Mouse (Mus musculus) small intestine, adult 2 months (tissue): ENCODE results near the gene Igfbp4. TPM values are rescaled to one million over a fixed set of nuclear protein-coding genes. Genes with fewer than 3 reads are reported as not detected.
A peak's percentile ranks its signal among the peaks of the same experiment; 100 is the strongest.

Source experiments
- H3K27ac ChIP-seq: fragments of 200-500 bp; 2 replicates; pipeline ENCODE4 v1.5.1; 2012; ENCODE audit warnings: low read depth, low read length, control low read depth, inconsistent platforms; ENCODE audit not compliant: insufficient read depth
- H3K27me3 ChIP-seq: fragments of 200-500 bp; 2 replicates; pipeline ENCODE4 v1.6.1; 2012; ENCODE audit warnings: mild to moderate bottlenecking, moderate library complexity, low read length, inconsistent platforms; ENCODE audit not compliant: control insufficient read depth, insufficient read depth
- H3K36me3 ChIP-seq: fragments of 200-500 bp; 2 replicates; pipeline ENCODE4 v1.6.1; 2012; ENCODE audit warnings: mild to moderate bottlenecking, low read length, control low read depth, inconsistent platforms; ENCODE audit not compliant: control insufficient read depth, insufficient read depth
- H3K4me1 ChIP-seq: fragments of 200-500 bp; 2 replicates; pipeline ENCODE4 v1.6.1; 2012; ENCODE audit warnings: low read length, inconsistent platforms, mixed read lengths; ENCODE audit not compliant: control insufficient read depth, insufficient read depth, insufficient read length
- H3K4me3 ChIP-seq: fragments of 200-500 bp; 2 replicates; pipeline ENCODE4 v1.5.1; 2012; ENCODE audit warnings: low read depth, mild to moderate bottlenecking, control low read depth, inconsistent platforms, low read length, moderate library complexity
- CTCF ChIP-seq: fragments of 200-500 bp; IDR thresholded peaks from 2 replicates; pipeline ENCODE4 v1.5.1; 2012; ENCODE audit warnings: low read depth, mild to moderate bottlenecking, control low read depth, inconsistent platforms, low read length, moderate library complexity, mixed read lengths; ENCODE audit not compliant: insufficient replicate concordance, insufficient read length; ENCODE audit errors: extremely low read depth
- POLR2A ChIP-seq: fragments of 200-500 bp; IDR thresholded peaks from 2 replicates; pipeline ENCODE4 v1.6.1; 2012; ENCODE audit warnings: low read depth, mild to moderate bottlenecking, control low read depth, inconsistent platforms, low read length, moderate library complexity
- WGBS: fragments of 180-500 bp; shearing (Covaris S2); methylation state at CpG from one replicate; pipeline ENCODE4 v1.1.7; 2018; 5-methylcytosine and 5-hydroxymethylcytosine counted together
- polyA plus RNA-seq: library from polyadenylated mRNA; depleted of rRNA; stranded (reverse); fragments of >200 nt; gene quantifications from 2 replicates; pipeline ENCODE4 v1.2.3, GENCODE M21; 2012

The Igfbp4 gene
- polyA plus RNA-seq, 1 experiment = 71.6 TPM

DNA sequence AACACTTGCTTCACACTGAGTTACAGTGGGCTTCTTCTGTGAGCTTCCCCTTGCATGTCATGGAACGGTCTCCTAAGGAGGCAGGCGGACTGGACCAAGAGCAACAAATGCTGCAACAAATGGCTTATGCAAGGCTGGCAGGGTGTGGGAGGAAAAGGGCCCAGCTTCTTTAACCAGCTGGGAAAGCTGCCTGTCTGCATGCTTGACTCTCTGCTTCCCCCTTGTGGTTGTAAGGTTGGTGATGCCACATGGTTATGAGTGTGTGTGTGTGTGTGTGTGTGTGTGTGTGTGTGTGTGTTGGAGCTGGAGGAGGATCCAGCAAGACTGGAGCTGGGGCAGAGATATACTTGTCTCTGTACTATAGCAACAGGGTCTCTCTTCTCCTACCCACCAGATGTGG is 24.9 kb downstream of the Igfbp4 start:
- peaks cover 12% of the 10 kb centered on the region; the same call in 1 of the 2 replicates for H3K4me1 ChIP-seq
- no peaks in the 10 kb centered on the region for H3K27me3 ChIP-seq
- no peak overlapping the region for H3K4me3 ChIP-seq
- no peak overlapping the region for H3K27ac ChIP-seq
- TF ChIP-seq CTCF (peak; percentile 85), POLR2A (no peak)
- H3K36me3 ChIP-seq = peaks cover 29% of the 10 kb centered on the region
- WGBS = 19% methylated on average over 2 of the region's 2 CpGs

DNA sequence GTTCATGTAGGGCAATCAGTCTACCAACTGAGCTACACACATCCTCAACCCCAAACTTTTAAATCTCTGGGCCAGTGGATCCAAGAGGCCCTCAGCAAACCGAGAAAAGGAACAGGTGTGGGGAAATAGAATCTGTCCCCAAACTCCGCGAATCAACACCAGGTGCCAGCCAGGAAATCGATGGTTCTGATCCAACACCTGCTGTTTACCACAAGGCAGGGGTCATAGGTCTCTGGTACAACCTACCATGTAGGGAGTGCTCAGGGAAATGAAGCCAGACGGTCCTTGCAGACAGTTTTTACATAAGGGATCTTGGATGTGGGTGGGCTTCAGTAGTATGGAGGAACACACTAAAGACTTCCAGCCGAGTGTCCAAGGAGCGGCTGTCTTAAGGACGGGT is 26.5 kb downstream of the Igfbp4 start:
- TF ChIP-seq POLR2A (no peak), CTCF (no peak)
- 45% methylated on average over 8 of the region's 8 CpGs for WGBS
- Histone ChIP-seq H3K4me3 (no peak overlapping the region), H3K36me3 (peaks cover 43% of the 10 kb centered on the region), H3K4me1 (peaks cover 12% of the 10 kb centered on the region; the same call in 1 of the 2 replicates), H3K27me3 (no peaks in the 10 kb centered on the region), H3K27ac (no peak overlapping the region)

DNA sequence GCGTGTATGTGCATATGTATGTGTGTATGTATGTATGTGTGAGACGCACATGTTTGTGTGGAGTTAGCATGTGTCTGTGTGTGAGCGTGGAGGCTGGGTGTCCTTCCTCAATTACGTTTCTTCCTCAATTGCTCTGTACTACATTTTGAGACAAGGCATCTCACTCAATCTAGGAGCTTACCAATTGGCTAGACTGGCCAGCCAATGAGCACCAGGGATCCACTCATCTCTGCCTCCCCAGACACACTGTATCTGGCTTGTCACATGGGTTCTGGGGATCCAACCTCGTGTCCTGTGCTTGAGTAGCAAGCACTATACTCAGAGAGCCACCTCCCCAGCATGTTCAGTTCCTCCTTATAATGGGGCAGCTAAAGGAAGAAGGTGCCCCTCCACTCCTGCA is 27.4 kb downstream of the Igfbp4 start:
- Histone ChIP-seq H3K27me3 (no peaks in the 10 kb centered on the region), H3K4me3 (no peak overlapping the region), H3K36me3 (peaks cover 49% of the 10 kb centered on the region), H3K27ac (no peak overlapping the region), H3K4me1 (peaks cover 9% of the 10 kb centered on the region; the same call in 1 of the 2 replicates)
- WGBS = 80% methylated on average over 5 of the region's 5 CpGs
- no peak for TF ChIP-seq CTCF
- no peak for TF ChIP-seq POLR2A

DNA sequence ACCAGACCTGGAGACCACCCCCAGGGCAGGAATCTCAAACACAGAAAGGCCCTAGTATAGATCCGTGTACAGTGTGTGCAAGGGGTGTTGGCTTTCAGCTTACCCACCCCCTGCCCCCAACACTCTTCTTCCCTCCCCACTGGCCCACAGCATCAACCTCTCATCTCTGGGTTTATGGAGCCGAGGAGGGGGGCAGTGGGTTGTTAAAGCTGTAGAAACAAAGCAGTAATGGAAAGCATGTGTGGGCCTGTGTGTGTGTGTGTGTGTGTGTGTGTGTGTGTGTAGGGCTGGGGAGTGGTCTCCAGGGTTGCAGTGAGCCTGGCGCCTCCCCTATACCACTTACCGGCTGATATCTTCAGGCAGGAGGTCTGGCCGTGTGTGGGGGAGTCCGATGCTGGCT is 30.8 kb downstream of the Igfbp4 start:
- 74% methylated on average over 6 of the region's 6 CpGs for WGBS
- Histone ChIP-seq H3K36me3 (peaks cover 60% of the 10 kb centered on the region), H3K4me1 (peaks cover 3% of the 10 kb centered on the region; the same call in 1 of the 2 replicates), H3K27me3 (no peaks in the 10 kb centered on the region), H3K4me3 (no peak overlapping the region), H3K27ac (no peak overlapping the region)
- TF ChIP-seq POLR2A = no peak
- no peak for TF ChIP-seq CTCF

DNA sequence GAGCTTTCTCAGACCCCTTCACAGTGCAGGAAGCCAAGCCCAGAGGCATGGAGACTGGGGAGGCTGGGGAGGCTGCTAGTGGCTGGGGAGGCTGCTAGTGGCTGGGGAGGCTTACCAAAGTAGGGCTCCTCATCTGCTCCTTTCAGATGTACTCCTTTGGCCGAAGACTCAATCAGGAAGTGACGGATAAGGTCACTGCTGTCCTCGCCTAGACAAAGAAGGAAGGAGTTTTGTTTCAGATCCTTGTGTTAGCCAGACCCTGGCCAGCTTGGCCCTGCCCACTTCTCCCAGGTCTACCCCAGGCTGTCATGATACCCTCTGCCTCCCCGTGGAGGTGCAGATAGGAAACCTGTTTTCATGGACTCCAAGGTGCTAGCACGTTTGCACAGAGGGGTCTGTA is 32.7 kb downstream of the Igfbp4 start:
- 62% methylated on average over 5 of the region's 5 CpGs for WGBS
- Histone ChIP-seq H3K4me1 (no peaks in the 10 kb centered on the region), H3K36me3 (peaks cover 60% of the 10 kb centered on the region), H3K4me3 (no peak overlapping the region), H3K27me3 (no peaks in the 10 kb centered on the region), H3K27ac (no peak overlapping the region)
- TF ChIP-seq CTCF (no peak), POLR2A (no peak)

DNA sequence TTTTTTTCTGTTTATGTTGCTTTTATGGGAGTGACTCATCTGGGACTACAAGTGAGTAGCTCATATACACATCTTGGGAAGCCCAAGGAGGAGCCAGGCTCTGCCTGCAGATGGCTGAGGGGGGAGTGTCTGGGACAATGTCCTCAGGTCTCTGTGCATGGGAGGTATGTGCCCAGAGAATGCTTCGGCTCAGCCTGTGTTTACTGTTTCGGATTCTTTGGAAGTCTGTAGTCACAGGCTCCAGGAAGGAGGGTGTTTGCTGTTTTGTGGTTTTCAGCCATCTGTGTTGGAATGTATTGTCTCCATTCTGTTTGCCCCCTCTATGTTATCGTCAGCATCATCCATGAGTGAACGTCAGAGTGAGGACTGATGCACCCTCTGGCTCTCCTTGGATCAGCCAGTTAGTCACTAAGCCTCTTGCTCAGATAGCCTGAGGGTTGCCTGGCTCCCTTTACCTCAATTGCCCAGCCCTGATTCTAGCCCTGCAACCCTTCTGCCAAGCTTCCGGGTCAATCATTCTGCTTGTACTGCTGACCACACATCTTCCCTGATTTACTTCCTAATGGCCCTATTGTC is 35.8 kb downstream of the Igfbp4 start:
- no peaks in the 10 kb centered on the region for H3K4me1 ChIP-seq
- 67% methylated on average over 5 of the region's 5 CpGs for WGBS
- no peak overlapping the region for H3K4me3 ChIP-seq
- TF ChIP-seq POLR2A = no peak
- no peak for TF ChIP-seq CTCF
- H3K27ac ChIP-seq = no peak overlapping the region
- no peaks in the 10 kb centered on the region for H3K27me3 ChIP-seq
- H3K36me3 ChIP-seq = peaks cover 59% of the 10 kb centered on the region

DNA sequence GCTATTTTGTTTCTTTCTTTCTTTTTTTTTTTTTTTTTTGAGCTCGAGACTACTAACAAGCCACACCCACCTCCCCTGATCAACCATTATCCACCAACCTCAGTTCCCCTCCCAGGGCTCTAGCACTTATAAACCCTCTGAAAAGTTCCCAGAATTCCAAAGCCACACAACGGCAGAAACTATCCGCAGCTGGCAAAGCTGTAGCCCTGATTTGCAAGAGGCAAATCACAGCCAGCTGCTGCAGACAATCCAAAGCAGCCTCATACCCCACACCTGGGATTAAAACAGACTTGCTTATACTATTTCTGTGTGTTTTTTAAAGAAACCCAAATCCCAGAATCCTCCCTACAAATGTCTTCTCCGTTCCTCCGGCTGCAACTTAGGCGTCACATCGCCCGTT is 36.8 kb downstream of the Igfbp4 start:
- WGBS = 80% methylated on average over 8 of the region's 8 CpGs
- Histone ChIP-seq H3K27ac (no peak overlapping the region), H3K4me3 (no peak overlapping the region), H3K36me3 (peaks cover 52% of the 10 kb centered on the region), H3K27me3 (no peaks in the 10 kb centered on the region), H3K4me1 (no peaks in the 10 kb centered on the region)
- TF ChIP-seq POLR2A (no peak), CTCF (no peak)
